Mouse (Mus musculus) T-helper 17 cell (primary cell): ENCODE measurements at regions not wholly inside any gene's neighbourhood (a gene's known extent, or its start where the extent isn't known, plus 50 kb on each side); places are given as distances from the start of the nearest gene placed in this dataset.

Source experiments
- in situ Hi-C, 2 experiments: fragments of 300-600 bp; cut with MboI, MseI; formaldehyde crosslinking; loops; 1 replicate in 1 of 2; 2 replicates in 1 of 2; pipeline ENCODE4 v1.15.1; 2025; ENCODE audit warnings: high pct_unique_total_duplicates in 2 of 2

DNA sequence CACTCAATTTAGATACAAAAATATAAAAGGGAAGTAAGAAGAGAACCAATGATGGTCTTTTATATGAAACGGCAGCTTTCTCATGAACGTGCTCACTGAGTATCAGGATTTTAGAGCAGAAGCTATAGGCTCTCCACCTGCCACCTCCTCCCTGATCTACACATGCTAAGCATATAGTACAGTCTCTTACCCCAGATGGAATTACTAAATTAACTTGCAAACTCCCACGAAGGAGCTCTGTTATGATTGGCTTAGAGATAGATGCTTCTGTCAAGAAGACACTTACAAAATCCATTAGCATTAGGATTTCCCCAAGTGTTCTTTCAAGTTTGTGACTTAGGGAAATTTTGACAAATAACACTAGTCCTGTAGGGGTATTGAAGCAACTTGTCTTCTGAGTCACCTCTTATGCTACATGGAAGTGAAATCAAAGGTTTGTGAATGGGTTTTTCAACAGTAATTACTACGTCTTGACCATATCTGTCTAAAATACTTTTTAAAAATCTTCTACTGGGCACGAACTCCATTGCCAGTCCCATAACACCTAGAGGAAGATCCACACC is 60.6 kb downstream of the Crygs start:
- in situ Hi-C loops: no loop called here

- in situ Hi-C loops: loop anchor here in 1 of 2 experiments (5.0 kb wide), 1 partner anchor 63 kb away; no protein-coding TSS in a partner anchor
These were observed 67.1 kb downstream of the Crygs start for GRCm38 (mm10) chr16:22744121-22744855.

DNA sequence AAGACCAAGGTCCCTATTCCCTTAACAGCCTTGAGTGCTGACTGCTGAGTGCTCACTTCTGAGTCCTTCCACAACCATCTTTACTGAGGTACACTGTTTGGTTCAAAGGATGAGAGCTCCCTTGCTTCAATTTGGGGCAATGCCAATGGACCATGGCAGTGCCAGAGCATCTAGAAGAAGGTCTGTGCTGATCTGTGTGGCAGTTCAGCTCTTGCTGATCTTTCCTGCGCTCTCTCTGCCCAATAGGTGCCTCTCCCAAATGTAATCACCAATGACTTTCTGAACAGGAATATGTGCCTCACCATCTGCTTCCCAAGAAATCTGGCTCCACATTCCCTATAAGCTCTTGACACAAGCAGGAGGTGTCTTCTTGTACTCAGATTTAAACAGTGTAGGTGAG is 67.9 kb downstream of the Crygs start:
- in situ Hi-C loops: loop anchor here in 1 of 2 experiments (5.0 kb wide), 1 partner anchor 64 kb away; no protein-coding TSS in a partner anchor

- in situ Hi-C loops: loop anchor here in 1 of 2 experiments (5.0 kb wide), 1 partner anchor 66 kb away; no protein-coding TSS in a partner anchor
These were observed 69.9 kb downstream of the Crygs start for GRCm38 (mm10) chr16:22741496-22741895.

GRCm38 (mm10) chr16:22734529-22735022 is 76.8 kb downstream of the Crygs start:
- in situ Hi-C loops: no loop called here

- in situ Hi-C loops: no loop called here
These were observed 76.9 kb upstream of the Dgkg start for GRCm38 (mm10) chr16:22733772-22734528.

DNA sequence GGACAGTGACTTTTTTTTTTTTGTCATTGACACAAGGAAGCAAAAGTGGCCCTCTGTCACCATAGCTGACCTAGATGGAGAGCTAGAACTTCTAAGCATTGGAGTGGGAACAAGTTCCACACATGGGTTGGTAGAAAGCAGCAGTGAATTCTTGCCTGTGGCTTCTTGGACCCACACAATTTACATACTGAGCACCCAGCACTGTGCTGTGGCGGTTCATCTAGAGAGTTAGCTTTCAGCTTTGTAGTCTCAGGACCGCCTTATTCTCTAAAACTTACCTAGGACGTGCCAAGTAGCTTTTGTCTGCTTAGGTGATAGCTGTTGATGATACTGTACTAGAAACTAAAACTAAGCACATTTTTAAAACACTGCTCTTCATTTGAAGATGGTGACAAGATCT is 72.1 kb upstream of the Dgkg start:
- in situ Hi-C loops: no loop called here

GRCm38 (mm10) chr16:22725261-22725660 is 68.2 kb upstream of the Dgkg start:
- in situ Hi-C loops: no loop called here

DNA sequence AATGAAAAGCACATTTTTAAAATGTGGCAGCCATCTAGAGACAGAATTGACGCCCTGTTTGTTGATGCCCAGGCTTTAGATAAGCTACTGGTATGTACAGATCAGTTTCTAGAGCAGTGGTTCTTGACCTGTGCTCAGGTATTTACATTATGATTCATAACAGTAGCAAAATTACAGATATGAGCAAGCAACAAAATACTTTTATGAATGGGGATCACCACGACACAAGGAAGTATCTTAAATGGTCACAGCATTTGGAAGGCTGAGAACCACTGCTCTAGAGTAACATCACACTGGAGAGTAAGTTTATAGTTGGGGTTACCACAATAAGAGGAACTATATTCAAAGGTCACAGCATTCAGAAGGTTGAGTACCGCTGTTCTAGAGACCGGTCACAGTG is 66.3 kb upstream of the Dgkg start:
- in situ Hi-C loops: no loop called here

GRCm38 (mm10) chr16:22719791-22720190 is 62.8 kb upstream of the Dgkg start:
- in situ Hi-C loops: no loop called here

- in situ Hi-C loops: no loop called here
These were observed 62.3 kb upstream of the Dgkg start for GRCm38 (mm10) chr16:22719304-22719703.

DNA sequence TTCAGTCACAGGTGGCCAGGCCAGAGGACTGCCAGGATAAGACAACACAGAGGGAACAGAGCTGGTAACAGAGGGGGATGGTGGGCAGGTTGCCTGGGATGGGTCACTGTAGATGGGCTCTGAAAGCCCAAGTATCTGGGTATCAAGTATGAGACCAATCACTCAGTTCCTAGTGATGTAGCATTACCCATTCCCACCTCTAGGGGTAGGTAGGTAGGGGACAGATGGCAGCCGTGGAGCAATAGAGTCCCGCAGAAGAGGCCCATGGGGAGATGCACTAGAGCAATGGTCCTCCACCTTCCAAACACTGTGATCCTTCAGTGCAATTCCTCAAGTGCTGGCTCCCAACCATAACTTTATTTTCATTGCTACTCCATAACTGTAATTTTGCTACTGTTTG is 60.4 kb upstream of the Dgkg start:
- in situ Hi-C loops: no loop called here

GRCm38 (mm10) chr16:22716306-22716830 is 59.3 kb upstream of the Dgkg start:
- in situ Hi-C loops: no loop called here

DNA sequence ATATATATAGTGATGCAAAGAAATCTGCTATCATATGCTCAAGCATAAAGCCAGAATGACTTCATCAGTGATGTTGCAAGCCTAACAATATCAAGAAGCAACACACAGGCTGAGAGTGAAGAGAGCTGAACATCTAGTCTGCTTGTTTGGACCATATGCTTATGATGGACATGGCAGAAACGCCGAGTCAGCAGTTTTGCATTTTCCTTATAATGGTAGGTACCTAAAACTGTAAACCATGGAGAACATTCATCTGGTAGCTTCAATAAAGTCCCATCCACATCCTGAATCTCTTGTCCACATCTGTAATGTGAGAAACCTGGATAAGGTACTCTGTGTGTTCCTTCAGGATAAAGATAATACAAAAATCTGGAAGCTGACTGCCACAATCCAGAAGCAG is 57.3 kb upstream of the Dgkg start:
- in situ Hi-C loops: no loop called here

DNA sequence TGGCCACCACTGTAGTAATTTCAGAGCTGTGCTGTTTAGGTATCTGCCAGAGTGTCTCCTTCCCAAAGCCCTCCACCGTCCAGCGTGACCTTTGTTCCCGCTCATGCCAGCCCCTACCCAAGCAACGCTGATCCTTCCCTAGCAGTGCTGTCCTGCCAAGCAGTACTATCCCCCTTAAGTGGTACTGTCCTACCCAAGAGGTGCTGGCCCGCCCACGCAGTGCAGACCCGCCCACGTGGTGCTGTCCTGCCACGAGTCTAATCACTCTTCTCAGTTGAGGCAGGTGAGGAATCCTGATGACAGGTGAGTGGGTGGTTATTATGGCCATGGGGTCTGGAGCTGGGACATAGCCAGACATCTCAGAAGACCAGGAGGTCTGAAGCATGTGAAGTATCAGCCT is 51.7 kb upstream of the Dgkg start:
- in situ Hi-C loops: loop anchor here in 1 of 2 experiments (5.0 kb wide), 1 partner anchor 36 kb away; no protein-coding TSS in a partner anchor
